Mouse (Mus musculus) bone marrow, adult 2 months (tissue): ENCODE data around the gene Gfra1.

ENCODE experiments used
- CTCF ChIP-seq: fragments of 200-500 bp; IDR thresholded peaks from 2 replicates; pipeline ENCODE4 v1.5.1; 2011; ENCODE audit warnings: low read length, control low read depth; ENCODE audit not compliant: control insufficient read depth, insufficient read depth
- POLR2A ChIP-seq: fragments of 200-500 bp; IDR thresholded peaks from 2 replicates; pipeline ENCODE4 v1.6.1; 2011; ENCODE audit warnings: low read depth, mild to moderate bottlenecking, control low read depth, low read length, borderline replicate concordance; ENCODE audit not compliant: control insufficient read depth

DNA sequence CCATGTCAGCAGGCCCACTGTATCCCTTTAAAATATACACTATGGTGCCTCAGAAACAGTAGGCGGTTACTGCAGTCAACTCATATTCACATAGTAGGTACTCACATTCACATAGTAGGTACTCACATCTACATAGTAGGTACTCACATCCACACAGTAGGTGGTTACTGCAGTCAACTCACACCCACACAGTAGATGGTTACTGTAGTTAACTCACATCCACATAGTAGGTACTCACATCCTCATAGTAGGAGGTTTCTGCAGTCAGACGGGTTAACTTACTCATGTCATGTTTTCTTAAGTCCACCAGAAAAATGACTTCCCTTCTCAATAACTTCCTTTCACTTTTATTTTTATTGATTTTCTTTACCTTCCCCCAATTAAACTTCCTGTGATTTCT, 30.8 kb downstream of the Gfra1 start:
- TF ChIP-seq CTCF (no peak), POLR2A (no peak)
